Mouse (Mus musculus): ENCODE measurements around the gene Klk1b9.
"Not testable (repeated sequence)": the region's sequence is repeated elsewhere in the genome, so short reads cannot be mapped to it uniquely, and the experiment has no call there.

Gene Klk1b9

GRCm38 (mm10) chr7:43975761-43976160 lies at the start of gene Klk1b9:
Gene Klk1b9 (plus strand): TSS chr7:43976061.
- not testable (repeated sequence) for DNase-seq

DNA sequence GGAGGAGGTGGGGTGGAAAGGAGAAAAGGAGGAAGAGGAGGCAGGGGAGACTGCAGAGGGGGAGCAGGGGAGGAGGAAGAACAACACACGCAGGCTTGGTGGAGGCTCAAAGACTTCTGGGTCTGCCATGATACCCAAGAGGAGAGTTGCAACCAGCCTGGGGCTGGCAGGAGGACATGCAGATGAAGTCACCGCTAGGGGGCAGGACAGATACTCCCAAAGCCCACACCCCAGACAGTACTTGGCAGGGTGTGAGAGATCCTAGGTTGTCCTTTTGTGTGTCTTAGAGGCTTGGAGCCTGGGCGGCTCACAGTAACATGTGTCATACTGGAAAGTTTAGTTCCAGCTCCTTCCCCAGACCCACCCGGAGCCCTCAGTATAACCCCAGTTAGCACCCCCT lies 47.3 kb upstream of the Klk1b9 start:
- DNase-seq, result peak; percentile 57

DNA sequence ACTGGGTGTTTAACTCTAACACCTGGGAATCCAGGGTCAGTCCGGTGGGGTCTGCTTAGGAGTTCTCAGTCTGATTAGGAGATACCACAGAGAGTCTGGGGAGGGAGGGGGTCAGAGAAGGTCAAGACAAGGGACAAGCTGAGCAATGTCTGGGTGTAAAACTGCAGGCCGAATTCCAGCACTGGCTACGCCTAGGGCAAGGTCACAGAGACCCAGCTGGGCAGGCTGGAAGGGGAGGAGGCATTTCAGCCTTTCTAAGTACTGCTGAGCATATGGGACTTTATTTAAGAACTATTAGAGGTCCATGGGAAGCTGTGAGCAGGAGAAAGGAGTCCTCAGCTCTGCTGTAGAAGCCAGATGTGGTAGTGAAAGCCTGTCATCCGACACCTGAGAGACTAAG lies 43.5 kb upstream of the Klk1b9 start:
- DNase-seq, result no peak

DNA sequence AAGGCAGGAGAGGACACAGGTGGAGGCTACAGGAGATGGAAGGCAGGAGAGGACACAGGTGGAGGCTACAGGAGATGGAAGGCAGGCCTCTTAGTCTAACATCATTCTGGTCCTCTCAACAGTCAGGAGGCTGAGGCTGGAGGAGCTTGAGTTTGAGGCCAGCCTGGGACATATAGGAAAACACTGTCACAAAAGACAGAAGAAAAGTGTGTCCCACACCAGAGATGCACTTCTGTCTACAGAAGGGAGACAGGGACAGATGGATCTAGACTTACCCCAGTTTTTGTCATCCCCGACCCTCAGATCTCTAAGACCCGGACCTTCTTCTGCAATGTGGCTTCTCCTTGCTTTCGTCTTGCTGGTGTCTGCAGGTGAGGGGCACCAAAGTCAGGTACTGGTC lies 42.4 kb upstream of the Klk1b9 start, which contains the start of gene Klk15:
Gene Klk15 (plus strand): TSS at position 301 of the 400 bp plus-strand sequence.
- DNase-seq, result no peak

DNA sequence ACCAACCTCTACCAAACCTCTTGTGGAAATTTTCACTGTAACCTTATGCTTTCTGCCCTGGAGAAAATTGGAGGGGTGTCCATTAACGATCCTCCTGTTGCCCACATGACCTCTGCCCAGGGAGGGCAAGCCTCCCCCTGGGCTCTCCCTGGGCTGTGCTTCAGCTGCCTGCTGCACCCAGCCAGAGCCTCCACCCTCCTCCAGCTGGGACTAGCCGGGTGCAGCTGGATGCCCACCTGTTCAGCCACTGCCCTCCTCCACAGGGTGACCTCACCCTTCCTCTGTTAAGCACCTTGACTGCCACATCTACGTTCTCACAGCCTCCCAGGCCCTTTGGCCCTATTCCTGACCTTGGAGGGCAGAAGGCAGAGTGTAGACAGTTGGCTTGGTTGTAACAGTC lies 41.1 kb upstream of the Klk1b9 start:
- no peak for DNase-seq

- DNase-seq, result no peak
Observed at GRCm38 (mm10) chr7:43936551-43936950, 39.3 kb upstream of the Klk1b9 start.

DNA sequence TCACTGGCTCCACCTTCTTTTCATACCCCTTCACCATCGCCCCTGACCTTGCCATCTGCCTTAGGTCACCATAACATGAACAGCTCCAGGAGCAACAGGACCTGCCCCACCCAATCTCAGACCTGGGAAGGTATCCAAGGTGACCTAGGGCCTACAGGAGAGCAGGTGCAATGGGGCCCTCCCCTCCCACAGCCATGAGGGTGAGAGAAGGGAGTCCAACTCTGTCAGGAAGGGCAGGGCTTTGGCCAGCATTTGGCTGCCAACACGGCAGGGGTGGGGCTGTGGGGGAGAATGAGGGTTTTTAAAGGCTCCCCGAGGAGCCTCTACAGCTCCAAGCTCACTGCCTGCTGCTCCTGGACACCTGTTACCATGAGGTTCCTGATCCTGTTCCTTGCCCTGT lies 33.6 kb upstream of the Klk1b9 start:
- DNase-seq, result not testable (repeated sequence)

GRCm38 (mm10) chr7:43944727-43945264 lies 31.1 kb upstream of the Klk1b9 start:
- no peak for DNase-seq

DNA sequence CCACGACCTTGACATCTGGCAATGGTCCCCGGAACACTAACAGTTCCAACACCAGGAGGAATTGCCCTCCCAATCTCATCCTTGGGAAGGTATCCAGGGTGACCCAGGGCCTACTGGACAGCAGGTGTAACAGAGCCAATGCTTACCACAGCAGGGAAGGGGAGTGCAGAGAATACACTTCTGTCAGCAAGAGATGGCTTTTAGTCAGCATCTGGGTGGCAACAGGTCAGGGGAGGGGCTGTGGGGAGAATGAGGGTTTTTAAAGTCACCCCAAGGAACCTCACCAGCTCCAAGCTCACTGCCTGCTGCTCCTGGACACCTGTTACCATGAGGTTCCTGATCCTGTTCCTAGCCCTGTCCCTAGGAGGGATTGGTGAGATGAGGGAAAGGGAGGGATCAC lies 25.5 kb upstream of the Klk1b9 start, which contains the start of gene Klk1b8:
Gene Klk1b8 (plus strand): TSS at position 301 of the 400 bp plus-strand sequence.
- DNase-seq, result no peak

GRCm38 (mm10) chr7:43952703-43953102 lies 23.2 kb upstream of the Klk1b9 start:
- DNase-seq, result no peak

DNA sequence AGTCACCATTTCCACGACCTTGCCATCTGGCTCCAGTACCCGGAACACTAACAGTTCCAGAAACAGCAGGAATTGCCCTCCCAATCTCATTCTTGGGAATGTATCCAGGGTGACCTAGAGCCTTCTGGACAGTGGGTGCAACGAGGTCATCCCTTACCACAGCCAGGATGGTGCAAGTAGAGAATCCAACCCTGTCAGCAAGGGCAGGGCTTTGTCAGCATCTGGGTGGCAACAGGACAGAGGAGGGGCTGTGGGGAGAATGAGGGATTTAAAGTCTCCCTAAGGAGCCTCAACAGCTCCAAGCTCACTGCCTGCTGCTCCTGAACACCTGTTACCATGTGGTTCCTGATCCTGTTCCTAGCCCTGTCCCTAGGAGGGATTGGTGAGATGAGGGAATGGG lies 9.4 kb upstream of the Klk1b9 start, which contains the start of gene Klk1b1:
Gene Klk1b1 (plus strand): TSS at position 301 of the 400 bp plus-strand sequence.
- DNase-seq, result no peak

DNA sequence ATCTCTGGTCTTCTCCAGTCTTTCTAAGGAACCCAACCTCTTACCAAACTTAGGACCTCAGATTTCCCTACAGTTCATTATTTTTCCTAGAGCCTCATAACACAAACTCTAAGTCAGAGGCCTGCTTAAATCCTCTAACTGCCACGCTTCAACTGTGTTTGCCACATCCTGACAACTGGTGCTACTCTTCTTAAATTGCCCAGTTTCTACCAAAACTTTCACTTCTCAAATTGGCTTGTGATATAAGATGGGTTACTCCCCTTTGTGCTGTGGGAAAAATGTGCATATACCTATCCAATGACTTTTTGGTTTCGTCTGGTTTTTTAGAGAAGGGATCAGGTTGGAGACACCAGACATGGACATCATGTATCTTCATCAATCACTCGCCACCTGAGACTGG lies 8.8 kb upstream of the Klk1b9 start:
- DNase-seq, result no peak

DNA sequence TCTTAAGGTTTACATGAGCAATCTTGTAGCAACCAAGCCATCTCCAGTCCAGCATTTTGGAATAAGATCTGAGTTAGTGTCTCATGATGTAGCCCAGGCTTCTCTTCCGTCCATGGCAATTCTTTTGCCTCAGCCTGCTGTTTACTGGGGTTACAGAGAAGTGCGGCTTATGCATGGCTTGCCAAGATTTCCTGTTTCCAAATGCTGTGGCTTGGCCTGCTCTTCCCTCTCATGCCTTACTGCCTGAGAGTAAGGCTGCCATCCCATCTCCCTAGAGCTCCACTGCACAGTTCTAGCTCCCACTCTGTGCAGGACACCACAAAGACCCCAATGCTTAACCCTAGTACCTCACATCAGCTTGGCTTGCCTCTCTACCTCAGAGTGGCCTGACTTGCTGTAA lies 8.2 kb upstream of the Klk1b9 start:
- no peak for DNase-seq

DNA sequence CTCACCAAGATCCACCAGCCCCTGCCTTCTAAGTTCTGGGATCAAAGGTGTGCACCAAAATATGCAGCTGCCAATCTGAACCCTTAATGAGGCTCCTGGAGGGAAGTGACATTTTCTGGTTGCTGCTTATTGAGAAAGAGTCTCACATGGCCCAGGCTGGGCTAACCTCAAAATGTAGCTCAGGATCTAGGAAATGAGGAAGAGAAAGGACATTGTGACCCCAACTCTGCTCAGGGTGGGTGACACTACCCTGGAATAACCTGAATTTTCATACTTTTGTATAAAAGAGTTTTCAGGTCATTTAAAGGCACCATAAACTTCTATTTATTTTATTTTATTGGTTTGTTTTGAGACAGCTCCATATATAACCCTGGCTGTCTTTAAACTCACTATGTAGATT lies 9.8 kb downstream of the Klk1b9 start:
- DNase-seq, result no peak

DNA sequence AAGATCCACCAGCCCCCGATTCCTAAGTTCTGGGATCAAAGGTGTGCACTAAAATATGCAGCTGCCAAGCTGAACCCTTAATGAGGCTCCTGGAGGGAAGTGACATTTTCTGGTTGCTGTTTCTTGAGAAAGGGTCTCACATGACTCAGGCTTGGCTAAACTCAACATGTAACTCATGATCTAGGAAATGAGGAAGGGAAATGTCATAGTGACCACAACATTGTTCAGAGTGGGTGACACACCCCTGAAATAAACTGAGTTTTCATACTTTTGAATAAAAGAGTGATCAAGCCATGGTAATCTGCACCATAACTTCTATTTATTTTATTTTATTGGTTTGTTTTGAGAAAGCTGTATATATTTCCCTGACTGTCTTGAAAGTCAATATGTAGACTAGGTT lies 19.0 kb downstream of the Klk1b9 start:
- not testable (repeated sequence) for DNase-seq

- DNase-seq, result not testable (repeated sequence)
Observed at GRCm38 (mm10) chr7:43995577-43995976, 19.7 kb downstream of the Klk1b9 start, which contains the start of gene Klk1b11. Gene Klk1b11 (plus strand): TSS chr7:43995877.

GRCm38 (mm10) chr7:44004847-44005246 lies 29.0 kb downstream of the Klk1b9 start:
- DNase-seq, result no peak

DNA sequence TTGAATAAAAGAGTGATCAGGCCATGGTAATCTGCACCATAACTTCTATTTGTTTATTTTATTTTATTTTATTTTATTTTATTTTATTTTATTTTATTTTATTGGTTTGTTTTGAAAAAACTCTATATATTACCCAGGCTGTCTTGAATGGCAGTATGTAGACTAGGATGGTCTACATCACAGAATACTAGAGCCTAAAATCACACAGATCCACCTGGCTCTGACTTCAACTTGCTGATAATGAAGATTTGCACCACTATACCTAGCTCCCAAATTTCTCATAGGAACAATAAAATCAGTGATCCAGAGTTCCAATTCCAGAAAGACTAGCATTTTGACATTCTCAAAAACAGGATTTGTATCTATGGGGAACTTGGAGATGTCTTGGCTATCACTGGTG lies 36.0 kb downstream of the Klk1b9 start, which contains the start of gene Klk1b26:
Gene Klk1b26 (plus strand): TSS at position 301 of the 400 bp plus-strand sequence.
- not testable (repeated sequence) for DNase-seq

- DNase-seq, result not testable (repeated sequence)
Observed at GRCm38 (mm10) chr7:44014666-44015065, 38.8 kb downstream of the Klk1b9 start.

GRCm38 (mm10) chr7:44015071-44015470 lies 39.2 kb downstream of the Klk1b9 start:
- DNase-seq, result no peak

Measured in thymus, postnatal 4 days (tissue).